Mouse (Mus musculus) heart, embryonic 15.5 days (tissue): Measurements from ENCODE around the gene Mob3b. TPM values are rescaled to one million over a fixed set of nuclear protein-coding genes. Genes with fewer than 3 reads are reported as not detected.
A peak's percentile ranks its signal among the peaks of the same experiment; 100 is the strongest.

Experiments used
- ATAC-seq: fragments of 200-750 bp; cut with Nextera tagmentation; replicated peaks from 2 replicates; pipeline ENCODE4 v1.8.0; 2017; ENCODE audit warnings: low read depth, moderate TSS enrichment; ENCODE audit not compliant: insufficient number of reproducible peaks, insufficient read depth, low FRiP score
- H3K27ac ChIP-seq: fragments of 300-500 bp; sonication (generic); 2 replicates; pipeline ENCODE4 v1.5.1; 2015; ENCODE audit warnings: mild to moderate bottlenecking, inconsistent platforms
- H3K27me3 ChIP-seq: fragments of 300-500 bp; sonication (generic); 2 replicates; pipeline ENCODE4 v1.6.1; 2015; ENCODE audit warnings: inconsistent platforms
- H3K36me3 ChIP-seq: fragments of 300-500 bp; sonication (generic); 2 replicates; pipeline ENCODE4 v1.6.1; 2015; ENCODE audit warnings: mild to moderate bottlenecking, inconsistent platforms
- H3K4me1 ChIP-seq: fragments of 300-500 bp; sonication (generic); replicated peaks from 2 replicates; pipeline ENCODE4 v1.6.1; 2015; ENCODE audit warnings: inconsistent platforms
- H3K4me2 ChIP-seq: fragments of 300-500 bp; sonication (generic); 2 replicates; pipeline ENCODE4 v1.6.1; 2015; ENCODE audit warnings: inconsistent platforms, mild to moderate bottlenecking, moderate library complexity
- H3K4me3 ChIP-seq: fragments of 300-500 bp; sonication (generic); 2 replicates; pipeline ENCODE4 v1.5.1; 2015; ENCODE audit warnings: mild to moderate bottlenecking, inconsistent platforms
- H3K9ac ChIP-seq: fragments of 300-500 bp; sonication (generic); 2 replicates; pipeline ENCODE4 v1.6.1; 2015; ENCODE audit warnings: mild to moderate bottlenecking, inconsistent platforms
- H3K9me3 ChIP-seq: fragments of 300-500 bp; sonication (generic); replicated peaks from 2 replicates; pipeline ENCODE4 v1.6.1; 2016; ENCODE audit warnings: inconsistent platforms
- WGBS: fragments of 180-500 bp; shearing (Covaris S2); methylation state at CpG from one replicate; pipeline ENCODE4 v1.1.7; 2015; ENCODE audit warnings: mixed read lengths; 5-methylcytosine and 5-hydroxymethylcytosine counted together
- polyA plus RNA-seq: library from polyadenylated mRNA; unstranded; fragments of >200 nt; fragmentation: Nextera tagmentation; extraction: Ambion mirVana; gene quantifications from 2 replicates; pipeline ENCODE4 v1.2.1, GENCODE M21; 2015

Mob3b gene
- polyA plus RNA-seq, 1 experiment from 2014 or later, result 4.1 TPM

DNA sequence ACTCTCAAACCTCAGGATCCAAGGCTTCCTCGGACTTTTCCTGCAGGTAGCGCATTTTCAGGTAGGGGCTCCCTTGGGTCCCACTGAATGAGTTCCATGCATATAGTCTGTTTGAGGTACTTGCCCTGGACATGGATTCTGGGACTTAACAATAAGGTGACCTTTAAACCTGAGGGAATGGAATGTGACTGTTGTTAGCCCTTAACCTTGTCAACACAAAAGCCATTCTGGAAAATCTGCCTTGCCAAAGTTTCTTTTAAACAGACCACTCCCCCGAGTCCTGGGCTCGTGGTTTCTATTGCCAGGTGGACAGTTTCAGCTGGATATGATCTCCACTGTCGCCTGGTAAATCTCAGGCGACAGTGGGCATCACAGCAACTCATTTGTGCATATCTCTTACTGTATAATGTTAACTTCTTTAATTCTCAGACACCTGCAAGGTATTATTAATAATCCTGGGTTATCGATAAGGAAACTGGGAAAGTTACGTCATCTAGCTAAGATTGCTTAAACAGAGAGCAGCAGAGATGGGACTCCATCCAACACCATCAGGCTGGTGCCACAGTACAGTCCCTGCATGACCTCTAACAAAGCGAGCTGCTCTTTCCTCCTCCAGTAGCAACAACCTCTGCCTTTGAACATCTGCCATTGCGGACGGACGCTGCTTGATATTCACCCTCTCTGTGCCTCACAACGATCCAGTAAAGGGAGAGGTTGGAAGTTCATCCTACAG lies 43.6 kb downstream of the Mob3b start:
- 59% methylated on average over 13 of the region's 13 CpGs for WGBS
- H3K4me3 ChIP-seq, result no peak overlapping the region
- ATAC-seq, result no peak

GRCm38 (mm10) chr4:35112452-35112851 lies 44.8 kb downstream of the Mob3b start:
- Histone ChIP-seq H3K4me1 (peaks cover 12% of the 10 kb centered on the region), H3K27ac (no peak overlapping the region), H3K9ac (no peak overlapping the region), H3K36me3 (no peaks in the 10 kb centered on the region), H3K4me3 (no peak overlapping the region), H3K27me3 (no peaks in the 10 kb centered on the region), H3K9me3 (no peaks in the 10 kb centered on the region), H3K4me2 (no peak overlapping the region)
- 87% methylated on average over 4 of the region's 4 CpGs for WGBS
- ATAC-seq, result no peak

More for the DNA sequence above, 43.6 kb downstream of the Mob3b start:
- Histone ChIP-seq H3K36me3 (no peaks in the 10 kb centered on the region), H3K4me1 (peaks cover 12% of the 10 kb centered on the region), H3K4me2 (no peak overlapping the region), H3K27ac (no peak overlapping the region), H3K9me3 (no peaks in the 10 kb centered on the region), H3K9ac (no peak overlapping the region), H3K27me3 (no peaks in the 10 kb centered on the region)

DNA sequence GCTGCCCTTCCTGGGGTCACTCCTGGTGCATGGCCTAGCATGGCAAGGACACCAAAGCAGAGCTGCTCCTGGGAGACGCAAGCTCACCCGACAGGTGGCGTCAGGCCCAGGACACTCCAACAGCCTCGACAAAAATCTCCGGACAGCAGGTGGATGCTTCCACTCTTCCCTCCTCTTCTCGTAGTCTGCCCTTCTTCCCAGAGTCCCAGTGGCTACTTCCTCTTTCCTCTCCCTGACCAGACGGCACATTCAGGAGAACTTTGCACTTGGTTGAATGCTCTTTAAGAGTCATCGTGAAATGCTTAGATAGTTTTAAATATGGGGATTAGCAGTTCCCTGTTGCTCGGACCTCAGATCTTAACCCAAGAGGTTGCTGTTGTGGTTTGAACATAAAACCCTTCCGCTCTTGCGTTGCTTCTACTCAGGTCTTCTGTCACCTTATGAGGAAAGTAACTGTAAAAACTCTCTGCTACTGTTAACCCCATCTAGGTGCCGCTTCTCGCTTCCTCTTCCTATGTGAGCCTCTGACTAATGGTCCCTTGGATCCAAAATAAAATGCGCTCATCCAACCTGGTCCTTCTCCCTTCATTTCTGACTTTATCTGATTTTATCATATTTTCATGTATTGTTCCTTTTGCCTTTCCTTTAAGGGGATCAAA lies 52.0 kb downstream of the Mob3b start:
- no peak overlapping the region for H3K4me2 ChIP-seq
- no peak overlapping the region for H3K27ac ChIP-seq
- 78% methylated on average over 14 of the region's 14 CpGs for WGBS
- no peaks in the 10 kb centered on the region for H3K36me3 ChIP-seq
- no peaks in the 10 kb centered on the region for H3K9me3 ChIP-seq
- H3K27me3 ChIP-seq, result no peaks in the 10 kb centered on the region
- ATAC-seq, result no peak
- no peak overlapping the region for H3K4me3 ChIP-seq
- peaks cover 4% of the 10 kb centered on the region for H3K4me1 ChIP-seq
- H3K9ac ChIP-seq, result no peak overlapping the region

DNA sequence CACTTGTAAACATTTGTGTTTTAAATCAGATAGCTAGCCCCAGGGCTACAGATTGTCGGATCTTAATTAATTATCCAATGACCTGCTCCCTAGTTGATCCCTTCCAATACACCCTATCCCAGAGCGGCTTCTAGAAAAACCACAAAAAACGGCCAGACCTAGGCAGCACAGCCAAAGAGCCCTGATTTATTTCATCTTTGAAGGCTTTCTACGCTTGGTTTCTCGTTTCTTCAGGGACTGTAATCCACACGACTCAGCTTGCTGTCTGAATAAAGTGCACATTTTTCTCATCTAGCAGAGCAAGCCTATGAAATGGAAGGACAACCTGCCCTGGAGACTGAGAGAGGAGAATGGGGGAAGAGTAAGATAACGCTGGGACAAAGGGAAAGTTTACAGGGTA lies 56.1 kb downstream of the Mob3b start:
- H3K4me1 ChIP-seq, result peaks cover 14% of the 10 kb centered on the region
- no peak overlapping the region for H3K9ac ChIP-seq
- no peak overlapping the region for H3K4me3 ChIP-seq
- no peak overlapping the region for H3K4me2 ChIP-seq
- no peaks in the 10 kb centered on the region for H3K9me3 ChIP-seq
- H3K36me3 ChIP-seq, result no peaks in the 10 kb centered on the region
- WGBS, result 62% methylated on average over 7 of the region's 7 CpGs
- no peak overlapping the region for H3K27ac ChIP-seq
- no peak for ATAC-seq
- H3K27me3 ChIP-seq, result no peaks in the 10 kb centered on the region

- H3K27ac ChIP-seq, result peak overlapping the region; percentile 40
- peak; percentile 87 for ATAC-seq
- peak overlapping the region; percentile 75 for H3K4me2 ChIP-seq
- 0 out of 2 replicates have a peak overlapping the region, but pooled peaks have one; percentile 13 for H3K9ac ChIP-seq
- WGBS, result 8% methylated on average over 29 of the region's 29 CpGs
- H3K4me3 ChIP-seq, result peak overlapping the region; percentile 50
- H3K4me1 ChIP-seq, result peaks cover 14% of the 10 kb centered on the region
- H3K9me3 ChIP-seq, result no peaks in the 10 kb centered on the region
- H3K27me3 ChIP-seq, result no peaks in the 10 kb centered on the region
- H3K36me3 ChIP-seq, result no peaks in the 10 kb centered on the region
Measured at GRCm38 (mm10) chr4:35099865-35100780, 57.2 kb downstream of the Mob3b start.

GRCm38 (mm10) chr4:35099210-35099864 lies 57.9 kb downstream of the Mob3b start:
- H3K4me2 ChIP-seq, result peak overlapping the region; percentile 75
- peaks cover 14% of the 10 kb centered on the region for H3K4me1 ChIP-seq
- peak overlapping the region; percentile 50 for H3K4me3 ChIP-seq
- H3K9ac ChIP-seq, result 0 out of 2 replicates have a peak overlapping the region, but pooled peaks have one; percentile 10
- peak overlapping the region; percentile 21; the same call in 1 of the 2 replicates for H3K27ac ChIP-seq
- no peaks in the 10 kb centered on the region for H3K27me3 ChIP-seq
- WGBS, result 20% methylated on average over 17 of the region's 17 CpGs
- no peaks in the 10 kb centered on the region for H3K36me3 ChIP-seq
- no peak; the same call in 1 of the 2 replicates for ATAC-seq
- H3K9me3 ChIP-seq, result no peaks in the 10 kb centered on the region

GRCm38 (mm10) chr4:35098552-35098951 lies 58.7 kb downstream of the Mob3b start:
- WGBS, result 65% methylated on average over 6 of the region's 6 CpGs
- H3K4me2 ChIP-seq, result no peak overlapping the region
- no peak overlapping the region for H3K27ac ChIP-seq
- peaks cover 14% of the 10 kb centered on the region for H3K4me1 ChIP-seq
- H3K4me3 ChIP-seq, result no peak overlapping the region
- no peak overlapping the region for H3K9ac ChIP-seq
- no peaks in the 10 kb centered on the region for H3K36me3 ChIP-seq
- ATAC-seq, result no peak
- no peaks in the 10 kb centered on the region for H3K9me3 ChIP-seq
- no peaks in the 10 kb centered on the region for H3K27me3 ChIP-seq

DNA sequence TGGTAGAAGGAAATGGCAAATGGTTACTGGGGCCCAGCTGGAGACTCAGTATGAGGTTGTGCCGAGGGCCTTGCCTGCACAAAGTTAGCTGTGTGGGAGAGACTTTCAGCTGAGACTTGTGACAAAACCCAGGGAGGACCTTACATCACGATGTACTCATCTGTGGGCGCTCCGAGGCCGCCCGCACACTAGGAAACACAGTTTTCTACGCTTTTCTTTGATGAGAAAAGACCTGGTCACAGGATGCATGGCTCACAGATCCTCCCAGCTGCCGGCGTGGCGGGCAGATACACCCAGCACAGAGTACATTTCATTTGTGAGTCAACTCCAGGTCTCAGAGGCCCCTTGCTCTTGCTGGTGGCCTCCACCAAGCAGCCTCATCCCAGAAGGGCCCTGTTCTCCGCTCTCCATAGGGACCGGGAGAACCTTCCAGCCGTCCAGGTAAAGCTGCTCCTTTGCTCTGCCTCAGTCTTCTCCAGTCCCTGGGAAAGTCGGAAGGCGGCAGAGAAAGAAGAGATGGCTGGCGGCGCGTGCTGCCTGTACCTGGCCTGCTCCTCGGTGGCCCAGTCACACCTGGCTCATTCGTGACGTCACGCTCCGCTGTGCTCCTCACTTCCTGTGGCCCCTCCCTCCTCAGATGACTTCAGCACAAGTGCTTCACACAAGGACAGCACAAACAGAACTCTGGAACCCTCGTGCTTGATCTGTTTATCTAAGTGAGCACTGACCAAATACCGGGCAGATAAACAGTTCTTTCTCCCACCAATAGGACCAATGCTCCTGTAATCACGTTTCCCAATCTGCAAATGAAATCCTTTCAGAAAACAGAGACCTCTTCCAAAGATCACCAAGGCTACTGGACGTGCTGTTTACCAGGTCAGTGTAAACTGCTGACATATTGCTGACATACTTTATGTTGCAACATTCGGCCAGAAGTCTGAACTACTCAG lies 60.8 kb downstream of the Mob3b start:
- no peak for ATAC-seq
- Histone ChIP-seq H3K4me3 (no peak overlapping the region), H3K36me3 (no peaks in the 10 kb centered on the region), H3K9ac (no peak overlapping the region), H3K27ac (no peak overlapping the region), H3K27me3 (no peaks in the 10 kb centered on the region), H3K9me3 (no peaks in the 10 kb centered on the region), H3K4me1 (peaks cover 14% of the 10 kb centered on the region), H3K4me2 (no peak overlapping the region)
- 68% methylated on average over 28 of the region's 28 CpGs for WGBS

- Histone ChIP-seq H3K27me3 (no peaks in the 10 kb centered on the region), H3K36me3 (no peaks in the 10 kb centered on the region), H3K27ac (no peak overlapping the region), H3K9me3 (no peaks in the 10 kb centered on the region), H3K4me3 (no peak overlapping the region), H3K4me1 (no peaks in the 10 kb centered on the region), H3K4me2 (no peak overlapping the region), H3K9ac (no peak overlapping the region)
- ATAC-seq, result no peak
- 64% methylated on average over 3 of the region's 3 CpGs for WGBS
Measured at GRCm38 (mm10) chr4:35092457-35092856, 64.8 kb downstream of the Mob3b start.

DNA sequence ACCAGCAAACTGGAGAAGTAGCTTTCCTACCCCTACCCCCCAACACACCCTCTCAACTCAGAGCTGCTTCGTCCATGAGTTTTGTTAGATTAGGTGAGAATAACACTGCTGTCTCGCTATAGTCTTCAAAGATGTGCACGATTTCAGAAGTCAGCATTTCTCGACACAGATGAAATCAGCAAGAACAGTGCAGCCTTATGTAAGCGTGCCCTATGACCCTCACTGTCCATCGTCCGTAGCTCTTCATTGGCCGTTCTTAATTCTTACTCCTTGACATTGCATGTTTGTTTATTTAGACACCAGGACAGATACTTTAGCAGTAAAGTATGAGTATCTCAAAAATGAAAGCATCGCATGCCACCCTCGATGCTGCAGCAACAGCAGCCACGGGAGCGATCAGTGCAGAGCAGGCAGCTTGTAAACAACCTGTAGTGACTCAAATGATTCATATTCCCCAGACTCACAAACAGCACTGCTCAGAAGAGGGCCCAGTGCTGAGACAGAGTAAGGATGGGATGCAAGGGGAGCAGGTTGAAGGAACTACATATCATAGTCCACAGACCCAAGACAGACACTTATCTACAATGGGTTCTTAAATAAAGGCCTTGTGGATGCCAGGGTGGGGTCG lies 66.0 kb downstream of the Mob3b start:
- 83% methylated on average over 13 of the region's 13 CpGs for WGBS
- H3K4me2 ChIP-seq, result no peak overlapping the region
- no peak for ATAC-seq

More for the DNA sequence above, 66.0 kb downstream of the Mob3b start:
- no peak overlapping the region for H3K9ac ChIP-seq
- H3K4me1 ChIP-seq, result no peaks in the 10 kb centered on the region
- H3K9me3 ChIP-seq, result no peaks in the 10 kb centered on the region
- no peak overlapping the region for H3K4me3 ChIP-seq
- no peaks in the 10 kb centered on the region for H3K36me3 ChIP-seq
- H3K27ac ChIP-seq, result no peak overlapping the region
- no peaks in the 10 kb centered on the region for H3K27me3 ChIP-seq
